Mouse (Mus musculus) intestine, embryonic 16.5 days (tissue): ENCODE measurements around the gene BC048403. TPM values are rescaled to one million over a fixed set of nuclear protein-coding genes. Genes with fewer than 3 reads are reported as not detected.
"Not testable (repeated sequence)": the region's sequence is repeated elsewhere in the genome, so short reads cannot be mapped to it uniquely, and the experiment has no call there.

Experiments used
- ATAC-seq: fragments of 200-750 bp; cut with Nextera tagmentation; 2 replicates; pipeline ENCODE4 v1.8.0; 2017; ENCODE audit warnings: moderate TSS enrichment, moderate library complexity
- H3K27ac ChIP-seq: fragments of 300-500 bp; sonication (generic); 2 replicates; pipeline ENCODE4 v1.5.1; 2014; ENCODE audit warnings: mild to moderate bottlenecking, low read length
- H3K27me3 ChIP-seq: fragments of 300-500 bp; sonication (generic); replicated peaks from 2 replicates; pipeline ENCODE4 v1.6.1; 2014; ENCODE audit warnings: low read length, control low read depth, mixed read lengths; ENCODE audit not compliant: control insufficient read depth, insufficient read depth
- H3K36me3 ChIP-seq: fragments of 300-500 bp; sonication (generic); 2 replicates; pipeline ENCODE4 v1.6.1; 2014; ENCODE audit warnings: low read length, control low read depth; ENCODE audit not compliant: control insufficient read depth, insufficient read depth
- H3K4me1 ChIP-seq: fragments of 300-500 bp; sonication (generic); 2 replicates; pipeline ENCODE4 v1.6.1; 2014; ENCODE audit warnings: low read length, control low read depth, mixed read lengths; ENCODE audit not compliant: control insufficient read depth, insufficient read depth
- H3K4me2 ChIP-seq: fragments of 300-500 bp; sonication (generic); 2 replicates; pipeline ENCODE4 v1.6.1; 2014; ENCODE audit warnings: low read depth, low read length, control low read depth
- H3K4me3 ChIP-seq: fragments of 300-500 bp; sonication (generic); 2 replicates; pipeline ENCODE4 v1.5.1; 2014; ENCODE audit warnings: mild to moderate bottlenecking, low read length
- H3K9ac ChIP-seq: fragments of 300-500 bp; sonication (generic); 2 replicates; pipeline ENCODE4 v1.6.1; 2014; ENCODE audit warnings: low read depth, low read length
- H3K9me3 ChIP-seq: fragments of 300-500 bp; sonication (generic); 2 replicates; pipeline ENCODE4 v1.6.1; 2016; ENCODE audit warnings: low read length, control low read depth; ENCODE audit not compliant: control insufficient read depth
- WGBS: fragments of 180-500 bp; shearing (Covaris S2); extraction: QIAGEN DNeasy Blood & Tissue Kit; methylation state at CpG from one replicate; pipeline ENCODE4 v1.1.7; 2014; 5-methylcytosine and 5-hydroxymethylcytosine counted together
- polyA plus RNA-seq: library from polyadenylated mRNA; unstranded; fragments of >200 nt; fragmentation: Nextera tagmentation; extraction: Ambion mirVana; gene quantifications from 2 replicates; pipeline ENCODE4 v1.2.1, GENCODE M21; 2015

The BC048403 gene
- polyA plus RNA-seq, 1 experiment from 2014 or later = 2.6 TPM

DNA sequence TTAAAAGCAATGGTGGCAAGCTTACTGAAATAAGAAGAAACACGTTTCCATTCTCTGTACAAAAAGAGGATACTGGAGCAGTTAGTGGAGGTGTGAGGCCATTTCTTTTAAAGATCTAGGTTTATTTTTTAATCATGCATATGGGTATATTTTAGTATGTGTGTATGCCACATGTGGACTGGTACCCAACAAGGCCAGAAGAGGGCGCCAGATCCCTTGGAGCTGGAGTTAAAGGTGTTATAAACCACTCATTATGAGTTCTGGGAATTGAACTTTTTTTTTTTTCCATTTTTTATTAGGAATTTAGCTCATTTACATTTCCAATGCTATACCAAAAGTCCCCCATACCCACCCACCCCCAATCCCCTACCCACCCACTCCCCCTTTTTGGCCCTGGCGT, 27.6 kb downstream of the BC048403 start:
- H3K4me2 ChIP-seq, ATAC-seq, H3K9ac ChIP-seq, H3K27me3 ChIP-seq, H3K9me3 ChIP-seq, H3K27ac ChIP-seq, H3K4me1 ChIP-seq, H3K36me3 ChIP-seq, H3K4me3 ChIP-seq: not testable (repeated sequence)
- WGBS = 78% methylated on average over 3 of the region's 3 CpGs

DNA sequence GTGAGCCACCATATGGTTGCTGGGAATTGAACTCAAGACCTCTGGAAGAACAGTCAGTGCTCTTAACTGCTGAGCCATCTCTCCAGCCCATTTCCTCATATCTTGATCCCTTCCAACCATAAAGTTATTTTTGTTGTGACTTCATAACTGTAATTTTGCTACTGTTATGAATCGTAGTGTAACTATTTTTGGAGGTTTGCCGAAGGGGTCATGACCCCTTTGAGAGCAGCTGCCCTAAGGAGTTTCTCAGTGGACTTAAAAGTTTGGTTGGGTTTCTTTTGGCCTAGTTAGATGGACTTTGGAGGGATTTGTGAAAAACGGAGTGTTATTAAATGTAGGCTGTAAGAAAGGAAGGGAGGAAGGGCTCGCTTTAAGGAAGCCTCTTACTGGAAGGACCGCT, 30.0 kb downstream of the BC048403 start:
- Histone ChIP-seq H3K4me1 (no peaks in the 10 kb centered on the region), H3K4me2 (no peak overlapping the region), H3K9me3 (no peaks in the 10 kb centered on the region), H3K9ac (no peak overlapping the region), H3K36me3 (no peaks in the 10 kb centered on the region), H3K27ac (no peak overlapping the region), H3K4me3 (no peak overlapping the region), H3K27me3 (no peaks in the 10 kb centered on the region)
- 90% methylated on average over 5 of the region's 5 CpGs for WGBS
- no peak for ATAC-seq

DNA sequence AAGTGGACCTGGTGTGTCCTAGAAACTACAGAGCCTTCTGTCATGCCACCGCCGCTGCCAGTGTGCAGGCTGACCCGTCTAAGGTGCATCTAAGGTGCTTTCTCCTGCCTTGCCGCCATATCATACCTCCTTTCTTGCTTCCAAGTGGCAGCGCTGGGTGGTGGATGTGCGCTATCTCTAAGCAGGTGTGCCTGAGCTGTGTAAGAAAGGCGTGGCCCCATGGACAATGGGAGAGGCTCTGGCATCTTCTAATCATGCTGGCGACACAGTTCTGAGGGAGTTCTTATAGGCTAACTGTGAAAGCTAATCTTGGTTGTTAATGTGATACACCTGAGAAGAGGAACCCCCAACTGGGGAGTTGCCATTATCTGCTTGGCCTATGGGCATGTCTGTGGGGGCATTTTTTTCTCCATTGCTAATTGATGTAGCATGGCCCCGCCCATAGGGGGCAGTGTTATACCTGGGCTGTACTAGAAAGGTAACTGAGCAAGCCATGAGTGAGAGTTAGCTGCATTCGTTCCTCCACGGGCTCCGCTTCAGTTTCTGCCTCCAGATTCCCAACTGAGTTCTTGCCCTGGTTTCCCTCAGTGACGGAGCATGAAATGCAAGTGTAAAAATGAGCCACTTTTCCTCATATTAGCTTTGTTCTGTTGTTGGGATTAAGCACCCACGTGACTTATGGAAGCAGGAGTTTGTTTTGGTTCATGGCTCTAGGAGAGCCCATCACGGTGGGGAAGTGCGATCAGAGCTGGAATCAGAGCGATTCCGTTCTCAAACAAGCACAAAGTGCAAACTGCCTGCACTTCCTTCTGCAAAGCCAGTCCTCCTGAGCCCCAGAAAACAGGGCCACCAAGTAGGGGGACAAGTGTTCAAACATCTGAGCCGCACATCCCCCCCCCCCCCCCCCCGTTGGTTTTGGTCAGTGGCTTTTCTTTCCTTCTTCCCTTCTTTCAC, 31.2 kb downstream of the BC048403 start:
- Histone ChIP-seq H3K4me3 (no peak overlapping the region), H3K9me3 (no peaks in the 10 kb centered on the region), H3K9ac (no peak overlapping the region), H3K4me1 (no peaks in the 10 kb centered on the region), H3K27ac (no peak overlapping the region), H3K36me3 (no peaks in the 10 kb centered on the region), H3K4me2 (peak overlapping the region; percentile 37), H3K27me3 (no peaks in the 10 kb centered on the region)
- 53% methylated on average over 20 of the region's 20 CpGs for WGBS
- ATAC-seq = peak; percentile 66

DNA sequence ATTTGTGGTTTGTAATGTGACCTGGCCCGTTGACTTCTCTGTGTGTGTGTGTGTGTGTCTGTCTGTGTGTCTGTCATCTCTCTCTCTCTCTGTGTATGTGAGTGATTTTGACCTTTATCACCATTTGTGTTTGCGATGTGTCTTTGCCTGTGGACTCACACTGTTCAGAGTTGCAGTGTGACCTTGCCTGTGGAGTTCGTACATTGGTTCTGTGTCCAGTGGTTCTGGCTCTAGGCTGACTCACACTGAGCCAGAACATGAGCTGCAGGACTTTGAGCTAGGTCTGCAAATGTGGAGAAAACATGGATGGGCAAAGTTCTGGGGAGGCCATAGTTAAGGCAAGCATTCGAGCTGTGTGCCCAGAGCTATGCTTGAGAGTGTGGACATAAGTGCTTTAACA, 34.1 kb downstream of the BC048403 start:
- no peaks in the 10 kb centered on the region for H3K36me3 ChIP-seq
- 73% methylated on average over 4 of the region's 4 CpGs for WGBS
- no peak overlapping the region for H3K9ac ChIP-seq
- H3K27me3 ChIP-seq = no peaks in the 10 kb centered on the region
- no peak overlapping the region for H3K27ac ChIP-seq
- H3K4me1 ChIP-seq = no peaks in the 10 kb centered on the region
- no peak overlapping the region for H3K4me2 ChIP-seq
- no peak for ATAC-seq
- no peak overlapping the region for H3K4me3 ChIP-seq
- H3K9me3 ChIP-seq = no peaks in the 10 kb centered on the region

DNA sequence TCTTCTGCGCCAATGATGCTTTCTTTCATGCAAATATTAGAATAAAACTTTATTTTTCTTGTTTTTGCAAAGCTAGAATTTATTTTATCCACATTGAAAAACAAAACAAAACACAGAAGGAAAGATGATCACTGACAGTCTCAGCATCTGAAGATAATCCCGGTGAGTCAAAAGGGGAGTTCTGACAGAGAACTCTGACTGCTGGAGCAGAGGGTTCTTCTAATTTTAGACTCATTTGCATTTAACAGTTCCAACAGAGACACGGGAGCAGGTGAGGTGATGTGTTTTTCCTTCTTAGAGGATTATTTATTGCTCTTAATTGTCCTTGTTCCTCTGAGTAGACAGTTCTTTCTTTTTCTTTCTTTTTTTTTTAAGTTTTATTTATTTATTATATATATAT, 36.3 kb downstream of the BC048403 start:
- no peaks in the 10 kb centered on the region for H3K36me3 ChIP-seq
- H3K4me1 ChIP-seq = no peaks in the 10 kb centered on the region
- no peak for ATAC-seq
- no peak overlapping the region for H3K4me2 ChIP-seq
- no peaks in the 10 kb centered on the region for H3K9me3 ChIP-seq
- WGBS = 70% methylated on average over 3 of the region's 3 CpGs
- H3K27ac ChIP-seq = no peak overlapping the region
- no peaks in the 10 kb centered on the region for H3K27me3 ChIP-seq
- no peak overlapping the region for H3K9ac ChIP-seq
- H3K4me3 ChIP-seq = no peak overlapping the region

DNA sequence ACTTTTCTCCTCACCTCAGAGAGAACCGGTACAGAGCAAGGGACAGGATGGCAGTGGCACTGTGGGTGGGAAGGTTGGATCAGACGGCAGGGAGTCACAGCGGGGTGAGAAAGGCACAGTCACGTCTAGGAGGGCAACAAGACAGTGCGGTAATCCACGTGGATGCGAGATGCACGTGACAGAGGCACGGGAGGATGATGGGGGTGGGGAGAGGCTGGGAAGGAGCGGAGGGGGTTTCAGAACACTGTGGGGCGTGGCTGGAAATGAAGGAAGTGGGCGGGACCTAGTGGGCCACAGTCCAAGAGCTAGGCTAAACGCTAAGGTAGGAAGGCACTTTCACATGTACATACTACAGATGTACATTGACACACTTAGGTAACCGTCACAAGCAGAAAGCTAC, 41.4 kb downstream of the BC048403 start:
- ATAC-seq = peak; percentile 58
- Histone ChIP-seq H3K27me3 (no peaks in the 10 kb centered on the region), H3K4me1 (no peaks in the 10 kb centered on the region), H3K9ac (no peak overlapping the region), H3K4me2 (peak overlapping the region; percentile 2; the same call in 1 of the 2 replicates), H3K36me3 (peaks cover 4% of the 10 kb centered on the region; the same call in 1 of the 2 replicates), H3K9me3 (no peaks in the 10 kb centered on the region), H3K27ac (no peak overlapping the region), H3K4me3 (no peak overlapping the region)
- WGBS = 42% methylated on average over 14 of the region's 14 CpGs

DNA sequence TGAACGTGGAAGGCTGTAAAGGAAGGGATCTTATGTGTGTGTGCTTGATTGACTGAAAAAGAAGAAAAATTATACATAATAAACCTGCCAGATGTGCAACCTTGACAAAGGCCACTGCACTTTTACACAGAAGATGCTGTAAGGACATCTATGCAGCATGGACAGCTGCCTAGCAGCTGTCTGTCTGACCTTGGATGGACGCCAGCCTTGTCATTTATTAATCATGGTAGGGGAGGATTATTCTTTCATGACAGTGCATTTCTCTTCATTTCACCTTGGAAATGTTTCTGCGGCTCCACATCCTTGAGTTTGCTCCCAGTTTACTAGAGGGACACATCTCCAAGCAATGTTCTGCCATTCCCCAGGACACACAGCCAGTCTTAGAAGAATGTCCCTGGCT, 48.8 kb downstream of the BC048403 start:
- ATAC-seq = no peak
- Histone ChIP-seq H3K4me2 (no peak overlapping the region), H3K9ac (no peak overlapping the region), H3K4me3 (no peak overlapping the region), H3K27ac (no peak overlapping the region), H3K27me3 (no peaks in the 10 kb centered on the region), H3K4me1 (no peaks in the 10 kb centered on the region), H3K9me3 (no peaks in the 10 kb centered on the region), H3K36me3 (peaks cover 7% of the 10 kb centered on the region; the same call in 1 of the 2 replicates)
- WGBS = 75% methylated on average over 3 of the region's 3 CpGs

DNA sequence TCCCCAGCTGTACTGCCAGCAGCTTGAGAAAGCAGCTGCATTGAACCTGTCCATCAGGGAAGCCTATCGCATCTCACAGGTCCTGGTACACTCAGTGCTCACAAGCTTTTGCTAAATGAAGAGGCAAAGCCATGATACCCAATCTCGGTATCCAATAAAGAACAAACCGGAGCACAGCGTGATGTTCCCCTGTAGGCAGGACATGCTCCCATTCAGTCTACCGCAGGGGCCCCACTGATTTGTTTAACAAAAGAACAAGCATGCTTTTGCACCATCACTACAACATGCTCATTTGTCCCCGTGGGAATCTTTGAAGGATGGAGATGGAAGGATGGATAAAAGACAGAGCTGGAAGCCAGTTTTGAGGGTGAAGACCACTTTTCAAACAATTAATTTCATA, 50.3 kb downstream of the BC048403 start:
- ATAC-seq = no peak
- 73% methylated on average over 6 of the region's 6 CpGs for WGBS
- Histone ChIP-seq H3K4me3 (no peak overlapping the region), H3K4me2 (no peak overlapping the region), H3K27me3 (no peaks in the 10 kb centered on the region), H3K9ac (no peak overlapping the region), H3K36me3 (peaks cover 7% of the 10 kb centered on the region; the same call in 1 of the 2 replicates), H3K9me3 (no peaks in the 10 kb centered on the region), H3K27ac (no peak overlapping the region), H3K4me1 (no peaks in the 10 kb centered on the region)

DNA sequence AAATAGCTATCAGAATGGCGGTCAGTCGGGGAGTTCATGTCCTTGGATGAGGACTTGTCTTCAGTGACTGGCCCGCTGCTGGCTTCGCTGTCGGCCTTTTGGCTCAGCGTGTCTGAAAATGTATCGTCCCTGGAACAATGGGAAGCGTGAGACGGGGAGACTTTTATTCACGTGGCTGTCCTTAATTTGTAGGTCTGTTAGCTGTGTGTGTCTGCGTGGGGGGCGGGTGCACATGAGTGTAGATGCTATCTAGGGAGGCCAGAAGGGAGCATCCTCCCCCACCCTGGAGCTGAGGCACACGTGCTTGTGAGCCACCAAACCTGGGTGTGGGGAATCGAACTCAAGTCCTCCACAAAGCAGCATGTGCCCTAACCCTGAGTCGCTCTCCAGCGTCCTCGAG, 52.9 kb downstream of the BC048403 start:
- Histone ChIP-seq H3K9me3 (no peaks in the 10 kb centered on the region), H3K4me3 (no peak overlapping the region), H3K4me1 (no peaks in the 10 kb centered on the region), H3K4me2 (no peak overlapping the region), H3K27me3 (no peaks in the 10 kb centered on the region), H3K27ac (no peak overlapping the region), H3K9ac (no peak overlapping the region), H3K36me3 (0 out of 2 replicates have a peak, but pooled peaks cover 3% of the 10 kb centered on the region)
- WGBS = 92% methylated on average over 17 of the region's 17 CpGs
- no peak for ATAC-seq
